Mouse (Mus musculus): ENCODE measurements around the gene Gnb1. TPM values are rescaled to one million over a fixed set of nuclear protein-coding genes. Genes with fewer than 3 reads are reported as not detected.
"Not testable (repeated sequence)": the region's sequence is repeated elsewhere in the genome, so short reads cannot be mapped to it uniquely, and the experiment has no call there.

Gnb1 gene
- total RNA-seq (2021), result 100 to 1,000 TPM; 918 to 924 TPM

DNA sequence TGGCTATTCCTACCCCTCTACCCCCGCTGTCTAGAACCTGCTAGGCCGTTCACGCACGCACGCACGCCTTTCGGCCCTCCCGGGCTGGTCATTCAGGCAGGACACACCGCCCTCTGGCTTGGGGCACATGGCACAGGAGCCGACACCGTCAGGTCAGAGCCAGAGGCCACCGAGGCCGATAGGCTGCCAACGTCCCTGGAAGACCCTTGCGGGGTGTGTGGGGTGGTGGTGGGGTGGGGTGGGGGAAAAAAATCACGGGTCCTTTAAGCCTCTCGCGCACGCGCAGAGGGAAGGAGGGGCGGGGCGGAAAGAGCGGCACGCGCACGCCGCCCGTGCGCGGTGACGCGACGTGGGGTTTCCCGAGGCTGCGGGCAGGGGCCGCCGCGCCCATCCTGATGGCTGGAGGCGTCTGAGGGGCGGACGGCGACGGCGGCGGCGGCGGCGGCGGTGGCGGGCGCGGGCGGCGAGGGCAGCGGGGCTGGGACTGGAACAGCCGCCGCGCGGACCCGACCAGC is at the start of gene Gnb1:
Gnb1 (plus strand) TSS at position 372 of the 515 bp plus-strand sequence.
- intact Hi-C loops (cut with DNase I), result loop anchor here (5.0 kb wide), 1 partner anchor 71 kb away; the partner anchor contains the start of gene Nadk
- peak; percentile 92 to 93 for DNase-seq (ENCODE audit: low spot score in 2 of 2)

- intact Hi-C loops (cut with DNase I), result no loop called here
- DNase-seq (ENCODE audit: low spot score in 2 of 2), result no peak
These were observed 48.4 kb upstream of the Gnb1 start for GRCm38 (mm10) chr4:155442808-155443207.

- no peak for DNase-seq (ENCODE audit: low spot score in 2 of 2)
- intact Hi-C loops (cut with DNase I), result no loop called here
These were observed 39.6 kb upstream of the Gnb1 start for GRCm38 (mm10) chr4:155451597-155451996.

DNA sequence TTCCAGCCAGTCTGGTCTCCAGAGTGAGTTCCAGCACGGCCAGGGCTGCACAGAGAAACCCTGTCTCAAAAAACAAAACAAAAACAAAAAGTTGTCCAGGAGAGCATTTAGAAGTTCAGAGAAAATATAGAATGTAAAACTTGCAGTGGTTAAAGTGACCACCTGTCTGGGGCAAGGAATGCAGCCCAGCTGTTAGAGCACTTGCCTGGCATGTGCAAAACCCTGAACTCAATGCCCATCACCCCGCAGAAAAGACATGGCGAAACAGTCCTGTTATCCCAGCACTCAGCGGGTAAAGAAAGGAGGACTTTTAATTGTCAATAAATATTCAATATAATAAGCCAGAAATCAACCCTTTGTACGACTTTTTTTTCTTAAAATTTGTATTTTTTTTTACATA is 32.6 kb upstream of the Gnb1 start:
- intact Hi-C loops (cut with DNase I), result no loop called here
- DNase-seq (ENCODE audit: low spot score in 2 of 2), result no peak

- intact Hi-C loops (cut with DNase I), result no loop called here
- no peak for DNase-seq (ENCODE audit: low spot score in 2 of 2)
These were observed 28.1 kb upstream of the Gnb1 start for GRCm38 (mm10) chr4:155463050-155463449.

- no peak for DNase-seq (ENCODE audit: low spot score in 2 of 2)
These were observed 27.6 kb upstream of the Gnb1 start for GRCm38 (mm10) chr4:155463611-155464010.

GRCm38 (mm10) chr4:155464061-155464460 is 27.1 kb upstream of the Gnb1 start:
- intact Hi-C loops (cut with DNase I), result no loop called here
- no peak for DNase-seq (ENCODE audit: low spot score in 2 of 2)

More at GRCm38 (mm10) chr4:155463611-155464010, 27.6 kb upstream of the Gnb1 start:
- intact Hi-C loops (cut with DNase I), result no loop called here

GRCm38 (mm10) chr4:155465607-155466006 is 25.6 kb upstream of the Gnb1 start:
- intact Hi-C loops (cut with DNase I), result no loop called here
- no peak for DNase-seq (ENCODE audit: low spot score in 2 of 2)

DNA sequence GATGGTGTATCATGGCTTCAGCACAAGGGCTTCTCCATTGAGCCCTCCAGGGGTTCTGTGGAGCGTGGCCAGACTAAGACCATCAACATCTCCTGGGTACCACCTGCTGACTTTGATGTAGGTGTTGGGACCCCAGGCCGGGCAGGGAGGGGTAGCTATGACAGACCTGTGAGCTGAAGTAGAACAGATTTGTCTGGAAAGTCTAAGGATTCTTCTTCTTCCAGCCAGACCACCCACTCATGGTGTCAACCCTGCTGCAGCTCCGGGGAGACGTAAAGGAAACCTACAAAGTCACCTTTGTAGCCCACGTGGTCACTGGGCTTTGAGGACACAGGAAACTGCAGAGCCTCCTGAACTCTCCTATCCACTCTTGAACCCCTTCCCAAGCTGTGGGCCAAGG is 25.1 kb upstream of the Gnb1 start:
- intact Hi-C loops (cut with DNase I), result no loop called here
- no peak for DNase-seq (ENCODE audit: low spot score in 2 of 2)

- DNase-seq (ENCODE audit: low spot score in 2 of 2), result no peak
- intact Hi-C loops (cut with DNase I), result no loop called here
These were observed 23.7 kb upstream of the Gnb1 start for GRCm38 (mm10) chr4:155467237-155468010.

DNA sequence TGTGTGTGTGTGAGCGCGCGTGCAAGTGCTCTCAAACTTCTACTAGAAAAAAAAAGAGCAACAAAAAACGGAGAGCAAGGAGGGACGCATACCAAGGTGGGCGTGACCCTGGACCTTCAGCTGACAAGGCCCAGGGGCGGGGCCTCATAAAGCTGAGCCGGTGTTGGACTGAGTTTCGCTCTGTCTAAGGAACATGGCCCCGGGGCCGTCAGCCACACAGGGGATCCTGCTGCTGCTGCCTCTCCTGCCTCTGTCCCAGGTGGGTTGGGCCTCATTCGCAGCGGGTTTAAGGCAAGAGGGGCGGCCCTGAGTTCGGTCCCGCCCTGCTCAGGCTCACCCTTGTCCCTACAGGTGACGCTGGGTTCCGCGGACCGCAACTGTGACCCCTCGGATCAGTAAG is 22.2 kb upstream of the Gnb1 start, which contains the start of gene Tmem52:
Tmem52 (plus strand) TSS at position 163 of the 400 bp plus-strand sequence.
- intact Hi-C loops (cut with DNase I), result no loop called here
- DNase-seq (ENCODE audit: low spot score in 2 of 2), result no peak

DNA sequence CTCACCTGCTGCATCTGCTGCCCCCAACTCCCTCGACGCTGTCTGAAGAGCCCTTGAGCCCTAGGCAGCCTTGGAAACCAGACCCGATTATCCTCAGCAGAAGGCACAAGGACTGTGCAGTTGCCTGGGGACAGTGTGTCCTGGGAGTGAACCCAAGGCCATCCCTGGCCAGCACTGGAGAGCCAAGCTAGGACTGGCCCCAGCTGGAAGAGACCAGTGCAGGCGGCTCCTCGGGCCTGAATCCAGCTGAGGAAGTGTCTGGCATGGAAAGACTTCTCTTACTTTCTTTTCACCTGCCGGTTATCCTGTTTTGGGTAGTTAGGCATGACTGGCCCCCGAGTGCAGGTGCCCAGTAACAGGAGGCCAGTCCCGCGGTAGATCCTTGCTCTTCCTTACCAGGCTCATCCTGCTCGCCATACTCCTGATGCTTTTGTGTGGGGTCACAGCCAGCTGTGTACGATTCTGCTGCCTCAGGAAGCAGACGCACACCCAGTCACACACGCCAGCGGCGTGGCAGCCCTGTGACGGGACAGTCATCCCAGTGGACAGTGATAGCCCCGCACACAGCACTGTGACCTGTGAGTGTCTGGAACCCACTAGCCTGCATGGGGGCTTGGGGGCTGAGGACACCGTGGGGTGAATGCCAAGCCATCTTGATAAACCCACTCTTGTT is 21.4 kb upstream of the Gnb1 start:
- intact Hi-C loops (cut with DNase I), result no loop called here
- DNase-seq (ENCODE audit: low spot score in 2 of 2), result peak in 1 of 2 experiments; percentile 24

DNA sequence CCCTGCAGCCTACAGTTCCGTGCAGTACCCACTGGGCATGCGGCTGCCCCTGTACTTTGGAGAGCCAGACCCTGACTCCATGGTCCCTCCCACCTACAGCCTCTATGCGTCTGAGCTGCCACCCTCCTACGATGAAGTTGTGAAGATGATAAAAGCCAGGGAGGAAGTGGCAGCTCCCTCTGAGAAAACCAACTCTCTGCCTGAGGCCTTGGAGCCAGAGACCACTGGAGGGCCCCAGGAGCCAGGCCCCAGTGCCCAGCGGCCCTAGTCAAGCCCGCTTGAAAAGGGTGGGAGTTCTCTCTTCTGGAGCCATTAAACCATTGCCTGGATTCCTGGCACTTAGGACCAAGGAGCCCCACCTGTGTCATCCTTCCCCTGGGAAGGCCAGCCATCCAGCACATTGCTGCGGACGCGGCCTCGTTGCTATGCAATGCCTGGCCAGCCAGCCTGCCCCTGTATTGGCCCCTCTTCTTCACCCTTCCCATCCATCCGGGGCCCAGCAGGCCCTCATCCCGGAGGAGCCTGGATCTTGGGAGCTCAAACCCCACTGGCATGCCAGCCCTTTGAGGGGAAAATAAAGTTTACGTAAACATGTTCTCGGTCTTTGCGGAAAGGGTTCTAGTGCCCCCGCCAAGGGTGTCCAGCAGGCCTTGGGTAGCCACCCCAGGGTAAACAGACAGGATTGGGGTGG is 20.8 kb upstream of the Gnb1 start:
- no peak for DNase-seq (ENCODE audit: low spot score in 2 of 2)
- intact Hi-C loops (cut with DNase I), result no loop called here

DNA sequence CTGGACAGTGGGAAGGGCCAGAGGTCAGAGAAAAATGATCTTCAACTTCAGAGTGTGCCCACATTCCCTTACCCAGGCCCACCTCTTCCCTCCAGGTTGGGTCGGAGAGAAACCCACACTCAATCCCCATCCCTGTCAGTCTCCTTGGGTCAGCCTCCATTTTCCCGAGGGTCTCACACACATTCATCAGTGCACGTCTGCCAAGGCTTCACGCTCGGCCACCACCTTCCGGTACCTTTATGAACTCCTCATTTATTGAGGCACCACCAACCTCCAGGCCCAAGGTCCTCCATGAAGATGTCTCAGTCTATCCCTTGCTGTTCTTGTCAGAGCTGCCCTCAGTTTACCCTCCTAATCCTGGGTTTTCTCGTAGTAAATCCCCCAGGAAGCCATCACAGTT is 20.2 kb upstream of the Gnb1 start:
- no peak for DNase-seq (ENCODE audit: low spot score in 2 of 2)
- intact Hi-C loops (cut with DNase I), result no loop called here

- DNase-seq (ENCODE audit: low spot score in 2 of 2), result no peak
- intact Hi-C loops (cut with DNase I), result no loop called here
These were observed 19.8 kb upstream of the Gnb1 start for GRCm38 (mm10) chr4:155471406-155471805.

GRCm38 (mm10) chr4:155472716-155473290 is 18.4 kb upstream of the Gnb1 start:
- DNase-seq (ENCODE audit: low spot score in 2 of 2), result no peak
- intact Hi-C loops (cut with DNase I), result no loop called here

DNA sequence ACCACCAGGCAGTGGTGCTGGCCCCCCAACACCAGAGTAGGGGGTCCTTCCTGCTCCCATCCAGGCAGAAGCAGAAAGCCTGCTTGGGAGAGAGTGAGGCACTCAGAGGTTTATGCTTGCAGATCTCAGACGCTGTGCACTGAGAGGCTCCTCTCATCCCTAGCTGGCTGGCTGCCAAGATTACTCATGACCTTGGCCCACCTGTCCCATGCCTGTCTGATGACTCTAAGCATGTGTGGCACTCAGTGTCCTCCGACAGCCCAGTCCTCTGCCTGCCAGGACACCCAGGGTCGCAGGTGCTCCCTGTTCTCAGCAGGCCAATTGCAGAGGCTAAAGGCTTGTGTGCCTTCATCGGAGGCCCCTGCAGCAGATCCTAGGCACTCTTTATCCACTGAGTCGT is 17.8 kb upstream of the Gnb1 start:
- no peak for DNase-seq (ENCODE audit: low spot score in 2 of 2)
- intact Hi-C loops (cut with DNase I), result no loop called here

GRCm38 (mm10) chr4:155473796-155474195 is 17.4 kb upstream of the Gnb1 start:
- DNase-seq (ENCODE audit: low spot score in 2 of 2); intact Hi-C loops (cut with DNase I): not testable (repeated sequence)

DNA sequence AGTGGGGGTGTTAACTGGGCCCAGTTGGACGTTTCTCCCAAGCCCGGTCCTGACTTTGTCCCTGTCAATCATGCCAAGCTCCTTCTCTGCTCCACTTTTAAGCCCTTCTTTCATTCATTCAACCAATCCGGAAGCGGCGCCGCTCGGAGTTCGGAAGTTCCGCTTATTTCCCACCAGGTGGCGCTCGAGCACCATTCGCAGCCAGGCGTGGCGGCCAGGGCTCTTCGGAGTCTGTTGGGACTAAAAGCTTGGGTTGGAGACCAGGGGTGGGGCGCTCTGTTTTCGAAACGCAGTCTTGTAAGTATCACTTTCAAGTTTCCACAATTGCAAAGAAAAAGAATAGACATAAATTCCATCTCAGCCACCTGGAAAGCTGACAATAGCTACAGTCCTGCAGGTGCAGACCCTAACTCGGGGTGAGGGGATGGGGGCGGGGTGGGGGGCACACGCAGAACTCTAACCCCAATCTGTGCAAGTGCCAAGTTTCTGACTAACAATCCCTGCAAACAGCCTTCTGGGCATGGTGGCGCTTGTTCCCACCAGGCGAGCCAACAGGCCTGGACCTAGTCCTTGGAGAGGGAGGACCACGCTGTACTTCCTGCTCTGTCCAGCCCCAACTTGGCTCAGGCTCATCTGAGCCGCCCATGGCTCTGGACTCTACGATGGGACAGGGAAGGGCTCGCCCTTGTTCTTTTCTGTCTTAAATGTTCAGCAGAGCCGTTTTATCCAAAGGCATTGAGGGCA is 9.6 kb upstream of the Gnb1 start:
- intact Hi-C loops (cut with DNase I), result loop anchor here (1.0 to 5.0 kb wide), 3 partner anchors 87 to 211 kb away; partner anchors contain the start of gene Fndc10
- DNase-seq (ENCODE audit: low spot score in 2 of 2), result peak; percentile 77 to 82
